Mouse (Mus musculus): Measurements from ENCODE around the gene Rapgef2.

GRCm38 (mm10) chr3:79193001-79193400 is 93.3 kb downstream of the Rapgef2 start:
- TF ChIP-seq GATA1 (IDR thresholded peaks at IDR 0.05; ENCODE audit: low read length) = no peak
- TF ChIP-seq TAL1 (IDR thresholded peaks at IDR 0.05; ENCODE audit: low read length) = no peak
